Mouse (Mus musculus) central nervous system, embryonic 11.5 days (tissue): ENCODE results near the gene Gm9125. TPM values are rescaled to one million over a fixed set of nuclear protein-coding genes. Genes with fewer than 3 reads are reported as not detected.

Experiments used
- polyA plus RNA-seq: library from polyadenylated mRNA; depleted of rRNA; stranded (reverse); fragments of >200 nt; gene quantifications from 2 replicates; pipeline ENCODE4 v1.2.3, GENCODE M21; 2012; rRNA removed

The Gm9125 gene
- polyA plus RNA-seq = not detected in 2 replicates

DNA sequence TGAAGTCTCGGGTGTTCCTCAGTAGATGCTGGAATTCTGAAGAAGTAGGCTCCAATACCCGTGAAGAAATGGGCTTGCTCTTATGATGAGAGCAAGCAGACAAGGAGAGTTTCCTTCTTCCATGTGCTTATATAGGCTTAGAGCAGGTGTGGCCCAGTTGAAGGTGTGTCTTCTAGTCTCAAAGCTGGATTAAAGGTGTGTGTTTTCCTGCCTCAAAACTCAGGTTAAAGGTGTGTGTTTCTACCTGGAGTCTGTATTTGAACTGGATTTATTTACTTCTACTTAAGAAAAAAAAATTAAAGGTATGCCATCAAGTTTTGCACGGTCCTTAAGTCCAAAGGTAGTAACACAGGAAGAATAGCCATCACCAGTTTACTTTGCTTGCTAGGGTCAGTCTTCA lies at the start of gene Gm9125:
Gm9125 (minus strand) TSS at position 101 of the 400 bp plus-strand sequence.

DNA sequence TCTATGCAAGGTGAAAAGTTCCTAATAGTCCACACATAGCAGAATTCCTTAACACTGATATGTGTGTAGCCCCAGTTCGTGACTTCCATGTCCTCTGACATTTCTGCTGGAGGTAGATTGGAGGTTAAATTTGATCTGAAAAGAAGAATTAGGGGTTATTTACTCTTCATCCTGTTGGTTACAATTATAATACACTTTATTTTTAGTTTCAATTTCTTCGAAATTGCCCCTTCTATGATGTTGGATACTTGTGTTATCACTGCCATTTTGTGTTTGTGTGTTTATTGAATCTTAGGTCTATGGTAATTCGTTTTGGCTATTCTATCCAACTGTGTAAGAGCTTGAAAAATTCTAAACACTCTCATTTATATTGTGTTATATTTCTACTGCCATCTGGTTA lies 17.9 kb upstream of the Gm9125 start, which contains the start of gene Gm10697:
Gm10697 (minus strand) TSS at position 101 of the 400 bp plus-strand sequence.

Other genes with a start within 250 kb of the Gm9125 start
- not detected in 2 replicates for gene Tdpoz3, start 228.9 kb downstream of the Gm9125 start, polyA plus RNA-seq
- gene Gm9117, start 111.3 kb downstream of the Gm9125 start, polyA plus RNA-seq = not detected in 2 replicates
- gene Tdpoz5, start 93.6 kb downstream of the Gm9125 start, polyA plus RNA-seq = not detected in 2 replicates
- gene Gm10697, start 17.8 kb upstream of the Gm9125 start, polyA plus RNA-seq = not detected in 2 replicates
- not detected in 2 replicates for gene Gm10696, start 123.3 kb upstream of the Gm9125 start, polyA plus RNA-seq
- gene Gm5286, start 141.8 kb upstream of the Gm9125 start, polyA plus RNA-seq = not detected in 2 replicates
- not detected in 2 replicates for gene Gm4778, start 209.2 kb upstream of the Gm9125 start, polyA plus RNA-seq